25 mouse cellular contexts compared by ENCODE assay signal in genomic region chr2:75538114-75538513, GRCm38 (mm10).
A peak's percentile ranks its signal among the peaks of the same experiment; 100 is the strongest.
DNase-seq lines count a peak whose midpoint lies in the region; ATAC-seq and TF ChIP-seq lines count a peak whose summit lies in the region.
"Had no signal": no experiment of that assay in that cellular context is flagged by ENCODE, and none has a peak within 500 bp of the region (broad histone marks: within the 10 kb centered on the region; RNA-seq: fewer than 3 reads in every experiment).

No protein-coding gene starts in this region.

- no peak for DNase-seq in hindbrain, embryonic 14.5 days (ENCODE audit: low spot score)
- DNase-seq in R1 (ENCODE audit: low read depth, low spot score): peak; percentile 5
- DNase-seq in kidney, adult 2 months: peak; percentile 57
- peak; percentile 6 to 32 for DNase-seq in kidney, postnatal 36 days
- DNase-seq in midbrain, embryonic 10.5 days (ENCODE audit: low spot score): no peak
- no peak for DNase-seq in lung, postnatal 14 days
- DNase-seq: adrenal gland, postnatal 10 days; B cell, adult 2 months; cerebellum, adult 11-12 months; cerebellum, postnatal 14 days; gastrocnemius, adult 2 months; heart, adult 18-20 months; heart, postnatal 36 days; lung, adult 2 months; lung, postnatal 36 days; right cerebral cortex, postnatal 4 days; thymus, postnatal 14 days had no signal

- no peaks in the 10 kb centered on the region for H3K9me3 ChIP-seq in hindbrain, embryonic 13.5 days
- no peaks in the 10 kb centered on the region for H3K9me3 ChIP-seq in hindbrain, embryonic 14.5 days (ENCODE audit: control insufficient read depth, low read length)
- no peaks in the 10 kb centered on the region for H3K9me3 ChIP-seq in midbrain, embryonic 10.5 days (replicated peaks)
- H3K9me3 ChIP-seq: embryonic facial prominence, embryonic 15.5 days; forebrain, embryonic 10.5 days; heart, embryonic 13.5 days; limb, embryonic 12.5 days; liver, embryonic 12.5 days had no signal

- no peak overlapping the region for H3K4me2 ChIP-seq in hindbrain, embryonic 13.5 days
- no peak overlapping the region for H3K4me2 ChIP-seq in hindbrain, embryonic 14.5 days (replicated peaks)
- H3K4me2 ChIP-seq: embryonic facial prominence, embryonic 15.5 days; heart, embryonic 13.5 days; limb, embryonic 12.5 days; liver, embryonic 12.5 days had no signal

- 27% methylated on average over 4 of the region's 4 CpGs for WGBS in hindbrain, embryonic 13.5 days
- 29% methylated on average over 4 of the region's 4 CpGs for WGBS in hindbrain, embryonic 14.5 days
- WGBS in kidney, adult 2 months: 34% methylated on average over 4 of the region's 4 CpGs
- 40% methylated on average over 4 of the region's 4 CpGs for WGBS in midbrain, embryonic 10.5 days

- no peak for TF ChIP-seq POLR2A in kidney, adult 2 months (IDR thresholded peaks at IDR 0.05; ENCODE audit: low read depth, low read length)

- H3K9ac ChIP-seq in hindbrain, embryonic 13.5 days: no peak overlapping the region
- H3K9ac ChIP-seq in hindbrain, embryonic 14.5 days: no peak overlapping the region
- H3K9ac ChIP-seq: embryonic facial prominence, embryonic 15.5 days; heart, embryonic 13.5 days; limb, embryonic 12.5 days; liver, embryonic 12.5 days had no signal

- peaks cover 10% of the 10 kb centered on the region for H3K4me1 ChIP-seq in hindbrain, embryonic 13.5 days (replicated peaks)
- H3K4me1 ChIP-seq in hindbrain, embryonic 14.5 days (replicated peaks; ENCODE audit: control insufficient read depth, insufficient read depth, low read length): no peaks in the 10 kb centered on the region
- peaks cover 5% of the 10 kb centered on the region; the same call in 1 of the 2 replicates for H3K4me1 ChIP-seq in kidney, adult 2 months (ENCODE audit: control insufficient read depth, insufficient read depth, low read length)
- H3K4me1 ChIP-seq in midbrain, embryonic 10.5 days: 0 out of 2 replicates have a peak, but pooled peaks cover 2% of the 10 kb centered on the region
- H3K4me1 ChIP-seq: embryonic facial prominence, embryonic 15.5 days; liver, embryonic 12.5 days had no signal

- ATAC-seq in hindbrain, embryonic 13.5 days (ENCODE audit: low FRiP score): no peak
- no peak for ATAC-seq in hindbrain, embryonic 14.5 days (ENCODE audit: low FRiP score)
- ATAC-seq in erythroblast, adult 5-6 weeks (replicated peaks; ENCODE audit: low FRiP score, poor library complexity, severe bottlenecking): no peak
- ATAC-seq: activated CD4-positive, CD25-positive, alpha-beta regulatory T cell, adult 4 months; liver, embryonic 12.5 days had no signal

- no peak for TF ChIP-seq CTCF in kidney, adult 2 months (conservative IDR thresholded peaks at IDR 0.05; ENCODE audit: insufficient read depth, insufficient read length, low read depth, low read length)

- no peaks in the 10 kb centered on the region for H3K27me3 ChIP-seq in hindbrain, embryonic 13.5 days
- H3K27me3 ChIP-seq in hindbrain, embryonic 14.5 days (ENCODE audit: control insufficient read depth, insufficient read depth, low read length): no peaks in the 10 kb centered on the region
- no peaks in the 10 kb centered on the region; the same call in 1 of the 2 replicates for H3K27me3 ChIP-seq in kidney, adult 2 months (replicated peaks; ENCODE audit: control insufficient read depth, insufficient read depth, low read length)
- no peaks in the 10 kb centered on the region for H3K27me3 ChIP-seq in midbrain, embryonic 10.5 days (ENCODE audit: low read depth, poor library complexity, severe bottlenecking)
- H3K27me3 ChIP-seq: embryonic facial prominence, embryonic 15.5 days; heart, embryonic 13.5 days; limb, embryonic 12.5 days had no signal

- peak overlapping the region; percentile 50; the same call in 1 of the 2 replicates for H3K27ac ChIP-seq in hindbrain, embryonic 13.5 days
- no peak overlapping the region for H3K27ac ChIP-seq in hindbrain, embryonic 14.5 days
- H3K27ac ChIP-seq in kidney, adult 2 months (ENCODE audit: insufficient read depth, low read depth, low read length): no peak overlapping the region
- H3K27ac ChIP-seq in midbrain, embryonic 10.5 days (replicated peaks): no peak overlapping the region
- H3K27ac ChIP-seq: embryonic facial prominence, embryonic 15.5 days; forebrain, embryonic 10.5 days; gastrocnemius, adult 2 months; heart, embryonic 13.5 days; limb, embryonic 12.5 days; liver, embryonic 12.5 days had no signal

- H3K36me3 ChIP-seq in hindbrain, embryonic 13.5 days: no peaks in the 10 kb centered on the region
- H3K36me3 ChIP-seq in hindbrain, embryonic 14.5 days (replicated peaks; ENCODE audit: control insufficient read depth, insufficient read depth): no peaks in the 10 kb centered on the region
- H3K36me3 ChIP-seq in kidney, adult 2 months (ENCODE audit: control insufficient read depth, insufficient read depth, low read length): no peaks in the 10 kb centered on the region
- H3K36me3 ChIP-seq in midbrain, embryonic 10.5 days: no peaks in the 10 kb centered on the region
- H3K36me3 ChIP-seq: embryonic facial prominence, embryonic 15.5 days; forebrain, embryonic 10.5 days; heart, embryonic 13.5 days; limb, embryonic 12.5 days; liver, embryonic 12.5 days had no signal

- H3K4me3 ChIP-seq in hindbrain, embryonic 13.5 days: no peak overlapping the region
- H3K4me3 ChIP-seq in hindbrain, embryonic 14.5 days (replicated peaks; ENCODE audit: low read length): no peak overlapping the region
- H3K4me3 ChIP-seq in kidney, adult 2 months (ENCODE audit: insufficient read depth, low read depth, low read length): no peak overlapping the region
- H3K4me3 ChIP-seq in midbrain, embryonic 10.5 days: no peak overlapping the region
- H3K4me3 ChIP-seq: embryonic facial prominence, embryonic 15.5 days; forebrain, embryonic 10.5 days; gastrocnemius, adult 2 months; heart, embryonic 13.5 days; limb, embryonic 12.5 days; liver, embryonic 12.5 days had no signal

Comparison
In these comparisons a context has a peak if more than half of its experiments do, and no peak if none do; other contexts are left out.
1. DNase-seq: peak in R1 (single experiment), kidney, adult 2 months (single experiment) and kidney, postnatal 36 days (2 of 2); none in hindbrain, embryonic 14.5 days (single experiment), midbrain, embryonic 10.5 days (single experiment) and lung, postnatal 14 days (single experiment).